Mouse (Mus musculus) lung, postnatal 14 days (tissue): ENCODE data around the gene Kdm6b.

Experiments
- DNase-seq: peaks from one replicate; pipeline ENCODE4 v3.0.0; 2021

The Kdm6b gene

DNA sequence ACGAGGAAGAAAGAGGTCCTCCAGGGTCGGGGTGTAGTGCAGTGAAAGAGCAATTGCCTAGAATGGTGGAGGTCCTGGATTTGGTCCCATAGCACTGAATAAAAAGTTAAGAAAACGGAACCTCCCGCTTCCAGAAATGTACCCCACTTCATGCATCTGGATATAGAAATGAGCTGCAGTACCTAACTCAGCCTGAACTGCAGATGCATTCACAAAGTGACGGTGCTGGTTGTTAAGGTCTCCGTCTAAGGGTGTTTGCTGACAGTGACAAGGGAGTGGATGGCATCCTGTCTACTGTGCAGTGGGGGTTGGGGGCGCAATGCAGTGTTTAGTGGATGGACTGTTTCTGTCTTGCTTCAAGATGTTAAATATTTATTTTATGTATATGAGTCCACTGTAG, 26.7 kb downstream of the Kdm6b start:
- DNase-seq: no peak

DNA sequence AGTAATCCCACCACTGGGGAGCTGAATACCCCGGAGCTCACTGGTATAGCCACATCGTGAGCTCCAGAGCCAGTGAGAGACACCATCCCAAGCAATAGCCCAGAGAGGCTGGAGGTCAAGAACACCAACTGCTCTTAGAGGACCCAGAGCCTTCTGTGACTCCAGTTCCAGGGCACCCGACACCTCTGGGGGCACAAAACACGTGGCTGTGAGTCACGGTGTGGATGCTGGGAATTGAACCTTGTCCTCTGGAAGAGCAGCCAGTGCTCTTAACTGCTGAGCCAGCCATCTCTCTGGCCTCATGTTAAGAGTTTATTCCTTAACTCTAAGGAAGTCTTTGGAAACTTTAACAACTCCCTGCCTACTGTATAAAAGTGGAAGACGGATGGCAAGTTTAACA, 28.5 kb downstream of the Kdm6b start:
- no peak for DNase-seq

DNA sequence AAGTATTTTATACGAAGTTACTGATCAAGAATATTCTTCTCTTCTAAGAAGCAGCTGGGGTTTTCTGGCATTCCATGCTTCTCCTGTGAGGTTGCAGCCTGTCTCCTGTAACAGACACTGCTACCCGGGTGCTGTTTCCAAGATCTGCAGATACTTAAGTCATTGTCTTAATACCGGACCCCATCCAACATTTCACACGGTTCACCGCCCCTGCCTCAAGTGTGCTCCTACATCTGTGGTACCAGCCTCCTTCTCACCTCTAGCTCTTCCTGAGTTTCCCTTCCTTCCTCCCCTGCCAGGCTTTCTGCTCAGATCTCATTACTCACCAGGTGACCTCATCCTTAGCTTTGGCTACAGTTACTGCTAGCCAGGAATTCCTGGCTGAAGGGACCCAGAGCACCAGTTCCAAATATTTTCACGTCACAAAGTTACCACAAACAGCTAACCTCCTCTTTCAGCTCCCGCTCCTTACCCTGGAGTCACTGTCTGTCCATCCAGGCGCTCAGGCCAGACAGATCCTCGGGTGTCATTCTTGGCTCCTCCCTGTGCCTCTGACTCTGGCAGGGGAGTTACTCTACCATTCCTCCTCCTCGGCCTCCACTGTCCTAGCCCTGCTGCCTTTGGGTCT, 30.9 kb downstream of the Kdm6b start:
- DNase-seq: no peak

GRCm38 (mm10) chr11:69381356-69381755, 32.1 kb downstream of the Kdm6b start:
- no peak for DNase-seq

- no peak for DNase-seq
These were observed 33.9 kb downstream of the Kdm6b start for GRCm38 (mm10) chr11:69379600-69379999.

DNA sequence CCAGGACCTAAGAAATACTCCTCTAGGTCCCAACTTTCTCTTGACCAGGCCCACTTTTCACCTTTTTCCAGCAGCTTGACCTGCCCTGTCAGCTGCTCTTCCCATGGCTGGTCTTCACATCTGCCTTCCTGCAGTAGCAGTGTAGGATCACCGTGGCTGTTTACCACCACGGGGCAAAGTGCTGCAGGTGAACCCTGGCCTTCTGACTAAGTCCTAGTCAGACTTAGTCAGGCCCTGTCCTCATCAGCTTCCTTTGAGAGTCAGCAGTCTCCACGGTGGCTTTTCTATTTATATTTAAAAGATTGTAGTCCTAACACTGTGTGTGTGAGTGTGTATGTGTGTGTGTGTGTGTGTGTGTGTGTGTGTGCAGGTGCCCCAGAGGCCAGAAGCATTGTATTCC, 35.7 kb downstream of the Kdm6b start:
- no peak for DNase-seq

GRCm38 (mm10) chr11:69375646-69376045, 37.8 kb downstream of the Kdm6b start:
- DNase-seq: no peak

- no peak for DNase-seq
These were observed 40.1 kb downstream of the Kdm6b start for GRCm38 (mm10) chr11:69373223-69373965.

DNA sequence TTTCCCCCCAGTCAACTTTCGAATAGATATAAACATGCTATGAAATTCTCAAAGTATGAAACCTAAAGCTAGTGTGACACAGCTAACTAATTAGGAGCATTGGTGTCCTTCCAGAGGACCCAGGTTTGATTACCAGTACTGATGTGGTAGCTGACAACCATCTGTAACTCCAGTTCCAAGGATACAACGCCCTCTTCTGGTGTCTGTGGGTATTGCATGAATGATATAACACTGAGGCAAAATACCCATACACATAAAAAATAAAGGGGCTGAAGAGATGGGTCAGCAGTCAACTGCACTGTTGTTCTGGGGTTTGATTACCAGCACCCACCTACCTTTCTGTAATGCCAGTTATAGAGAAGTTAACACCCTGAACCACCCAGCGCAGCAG, 40.7 kb downstream of the Kdm6b start:
- peak; percentile 28 for DNase-seq

GRCm38 (mm10) chr11:69372056-69372779, 41.3 kb downstream of the Kdm6b start:
- DNase-seq: no peak

GRCm38 (mm10) chr11:69371601-69372000, 41.9 kb downstream of the Kdm6b start:
- DNase-seq: no peak

GRCm38 (mm10) chr11:69370817-69371215, 42.7 kb downstream of the Kdm6b start:
- peak; percentile 11 for DNase-seq

- DNase-seq: no peak
These were observed 43.3 kb downstream of the Kdm6b start for GRCm38 (mm10) chr11:69369990-69370816.

GRCm38 (mm10) chr11:69369215-69369989, 44.1 kb downstream of the Kdm6b start, which contains the start of gene Chd3:
Chd3 (minus strand) TSS chr11:69369406.
- no peak for DNase-seq

GRCm38 (mm10) chr11:69368356-69369214, 44.9 kb downstream of the Kdm6b start:
- DNase-seq: peak; percentile 53

DNA sequence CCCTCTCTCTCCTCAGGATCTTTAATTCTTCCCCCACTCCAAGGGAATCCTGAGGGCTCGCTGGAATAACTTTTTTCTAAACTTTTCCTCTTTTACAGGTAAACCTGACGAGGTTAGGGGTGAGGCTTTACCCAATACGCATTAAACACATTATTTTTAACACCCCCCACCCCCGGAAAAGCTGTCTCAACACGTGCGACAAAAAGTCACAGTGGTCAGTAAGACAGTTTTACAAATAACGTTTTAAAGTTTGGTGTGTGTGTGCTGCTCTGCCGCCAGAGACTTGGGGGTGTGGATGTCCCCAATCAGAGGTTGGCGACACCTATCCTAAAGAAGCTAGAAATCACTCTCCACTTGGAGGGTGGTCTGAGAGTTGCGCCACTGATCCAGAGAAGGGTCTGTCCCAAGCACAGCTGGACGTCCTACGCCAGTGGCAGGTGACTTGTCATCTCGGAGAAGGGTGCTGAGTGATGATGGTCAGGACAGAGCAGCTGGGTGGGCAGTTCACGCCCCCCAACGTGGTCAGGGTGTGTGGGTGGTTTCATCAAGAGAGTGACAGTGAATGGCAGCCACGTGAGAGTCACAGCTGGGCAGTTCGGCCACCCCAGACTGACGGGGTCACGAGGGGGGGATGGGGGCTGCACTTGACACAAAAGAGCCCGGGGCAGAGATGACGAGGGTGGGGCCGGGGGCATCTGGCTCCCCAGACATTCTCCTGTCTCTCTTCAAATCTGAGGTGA, 45.7 kb downstream of the Kdm6b start:
- DNase-seq: peak; percentile 29

- DNase-seq: peak; percentile 35
These were observed 46.4 kb downstream of the Kdm6b start for GRCm38 (mm10) chr11:69366855-69367615.

DNA sequence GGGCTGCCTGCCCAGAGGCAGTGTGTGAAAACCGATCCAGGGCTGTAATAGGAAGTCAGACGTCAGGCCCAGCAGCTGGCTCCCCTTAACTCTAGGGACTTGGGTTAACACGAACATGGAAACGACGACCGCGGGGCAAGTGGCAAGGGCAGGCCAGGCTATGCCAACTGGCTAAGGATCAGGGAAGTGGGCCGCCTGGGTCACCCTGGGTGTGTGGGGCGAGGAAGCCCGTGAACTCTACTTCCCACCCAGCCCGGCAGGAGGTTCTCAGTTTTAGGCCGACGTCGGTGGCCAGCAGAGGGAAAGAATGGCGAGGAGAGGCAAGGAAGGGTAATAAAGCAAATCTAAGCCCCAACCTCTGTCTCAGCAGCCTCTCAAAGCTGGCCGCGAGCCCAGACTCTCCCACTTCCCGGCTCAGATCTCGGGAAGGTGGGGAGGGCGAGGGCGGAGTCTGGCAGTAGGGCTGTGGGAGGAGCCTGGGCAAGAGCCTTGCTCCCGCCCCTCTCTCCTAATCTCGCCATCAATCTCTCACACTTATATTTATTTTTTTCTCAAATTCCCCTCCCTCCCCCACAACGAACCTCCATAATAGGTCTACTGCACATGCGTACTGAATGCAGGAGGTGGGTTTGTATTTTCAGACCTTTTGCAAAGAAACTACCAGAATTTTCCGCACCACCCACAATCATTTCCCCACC, 47.2 kb downstream of the Kdm6b start:
- DNase-seq: peak; percentile 98

- peak; percentile 42 for DNase-seq
These were observed 47.8 kb downstream of the Kdm6b start for GRCm38 (mm10) chr11:69365722-69366121.
